Mouse (Mus musculus): ENCODE data around the gene Olfr1313. TPM values are rescaled to one million over a fixed set of nuclear protein-coding genes. Genes with fewer than 3 reads are reported as not detected.
"Not testable (repeated sequence)": the region's sequence is repeated elsewhere in the genome, so short reads cannot be mapped to it uniquely, and the experiment has no call there.

The Olfr1313 gene
- not detected for total RNA-seq (2021)
- polyA plus RNA-seq (2012; rRNA removed) = not detected in 2 replicates
- long read RNA-seq = 0 reads

GRCm38 (mm10) chr2:112077743-112078142 is at the start of gene Olfr1313:
TSS of gene Olfr1313 (minus strand) at chr2:112077843.
- DNase-seq = no peak

- no peak for DNase-seq
Measured at GRCm38 (mm10) chr2:112115340-112115739, 37.7 kb upstream of the Olfr1313 start, which contains the start of gene Olfr1315-ps1. TSS of gene Olfr1315-ps1 (minus strand) at chr2:112115440.

DNA sequence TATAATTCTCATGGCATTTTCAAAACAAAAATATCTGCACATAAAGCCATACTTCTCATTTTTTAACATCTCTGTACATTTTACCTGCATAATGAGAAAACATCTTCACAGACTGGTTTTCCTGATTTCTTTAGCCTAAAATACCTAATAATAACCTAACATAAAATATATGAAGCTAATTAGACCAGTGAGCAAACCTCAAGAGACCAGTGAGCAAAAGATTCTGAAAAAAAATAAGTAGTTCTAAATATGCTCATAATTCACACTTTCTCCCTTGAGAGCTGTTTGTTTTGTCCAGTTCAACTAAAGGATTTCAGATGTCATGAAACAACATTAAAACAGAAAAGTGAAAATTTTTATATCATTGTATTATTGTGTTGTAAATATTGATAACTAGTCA is 19.0 kb upstream of the Olfr1313 start, which contains the start of gene Olfr1314:
Olfr1314 (minus strand) TSS at position 101 of the 400 bp plus-strand sequence.
- no peak for DNase-seq

DNA sequence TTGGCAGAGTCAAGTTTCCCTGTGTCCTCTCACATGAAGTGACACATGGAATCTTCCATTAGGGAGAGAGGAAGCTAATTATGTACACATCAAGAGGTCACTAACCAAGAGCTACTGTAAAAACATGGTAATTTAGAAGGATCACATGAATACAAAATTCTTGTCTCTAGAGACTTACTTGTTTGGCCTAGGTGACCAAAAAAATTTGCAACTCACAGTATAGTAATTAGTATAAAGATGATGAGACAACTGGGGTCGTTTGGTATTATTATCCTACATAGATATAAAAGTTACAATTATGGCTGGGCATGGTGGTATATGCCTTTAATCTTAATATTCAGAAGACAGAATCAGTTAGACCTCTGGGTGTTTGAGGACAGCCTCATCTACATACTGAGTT is 27.5 kb downstream of the Olfr1313 start, which contains the start of gene Olfr1312:
Olfr1312 (minus strand) TSS at position 101 of the 400 bp plus-strand sequence.
- DNase-seq = no peak

GRCm38 (mm10) chr2:112026971-112027370 is 50.7 kb downstream of the Olfr1313 start:
- DNase-seq = not testable (repeated sequence)

DNA sequence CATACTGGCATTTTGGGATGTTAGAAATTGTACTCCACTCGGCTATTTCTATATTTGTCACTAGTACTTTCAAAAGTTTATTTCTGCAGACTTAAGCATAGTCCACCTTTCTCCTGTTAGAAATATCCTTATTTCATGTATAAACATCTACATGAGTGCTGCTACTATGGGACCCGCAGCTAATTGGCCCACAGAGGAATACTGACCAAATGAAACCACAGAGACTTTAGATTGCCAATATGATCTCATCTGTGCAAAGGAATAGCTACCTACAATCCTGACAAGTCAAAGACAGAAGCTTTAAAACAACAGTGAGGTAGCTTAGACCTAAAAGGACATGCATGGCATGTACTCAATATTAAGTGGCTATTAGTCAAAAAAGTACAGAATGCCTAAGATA is 53.3 kb downstream of the Olfr1313 start, which contains the start of gene Olfr1311:
Olfr1311 (minus strand) TSS at position 101 of the 400 bp plus-strand sequence.
- DNase-seq = no peak

Other genes with a start within 250 kb of the Olfr1313 start
- gene Olfr1305, start 200.7 kb downstream of the Olfr1313 start, total RNA-seq (2021) = not detected
- gene Olfr1305, start 200.7 kb downstream of the Olfr1313 start, polyA plus RNA-seq (2012; rRNA removed) = not detected in 2 replicates
- not detected for gene Olfr1306, start 161.6 kb downstream of the Olfr1313 start, total RNA-seq (2021)
- gene Olfr1306, start 161.6 kb downstream of the Olfr1313 start, polyA plus RNA-seq (2012; rRNA removed) = not detected in 2 replicates
- gene Olfr1307, start 128.4 kb downstream of the Olfr1313 start, total RNA-seq (2021) = under 1 TPM in 1 of 2 experiments, not detected in 1; under 0.01 TPM
- not detected in 2 replicates for gene Olfr1307, start 128.4 kb downstream of the Olfr1313 start, polyA plus RNA-seq (2012; rRNA removed)
- gene Olfr1308, start 112.9 kb downstream of the Olfr1313 start, total RNA-seq (2021) = not detected
- not detected in 2 replicates for gene Olfr1308, start 112.9 kb downstream of the Olfr1313 start, polyA plus RNA-seq (2012; rRNA removed)
- gene Olfr1309, start 87.6 kb downstream of the Olfr1313 start, total RNA-seq (2021) = not detected
- not detected in 2 replicates for gene Olfr1309, start 87.6 kb downstream of the Olfr1313 start, polyA plus RNA-seq (2012; rRNA removed)
- gene Olfr1310, start 65.1 kb downstream of the Olfr1313 start, total RNA-seq (2021) = not detected
- not detected in 2 replicates for gene Olfr1310, start 65.1 kb downstream of the Olfr1313 start, polyA plus RNA-seq (2012; rRNA removed)
- gene Olfr1311, start 53.4 kb downstream of the Olfr1313 start, total RNA-seq (2021) = not detected
- not detected in 2 replicates for gene Olfr1311, start 53.4 kb downstream of the Olfr1313 start, polyA plus RNA-seq (2012; rRNA removed)
- gene Olfr1312, start 27.6 kb downstream of the Olfr1313 start, total RNA-seq (2021) = not detected
- gene Olfr1312, start 27.6 kb downstream of the Olfr1313 start, polyA plus RNA-seq (2012; rRNA removed) = not detected in 2 replicates
- gene Olfr1314, start 18.9 kb upstream of the Olfr1313 start, total RNA-seq (2021) = not detected
- not detected in 2 replicates for gene Olfr1314, start 18.9 kb upstream of the Olfr1313 start, polyA plus RNA-seq (2012; rRNA removed)
- not detected for gene Olfr1315-ps1, start 37.6 kb upstream of the Olfr1313 start, total RNA-seq (2021)
- gene Olfr1315-ps1, start 37.6 kb upstream of the Olfr1313 start, polyA plus RNA-seq (2012; rRNA removed) = not detected in 2 replicates
- gene Olfr1316, start 57.1 kb upstream of the Olfr1313 start, total RNA-seq (2021) = not detected
- gene Olfr1316, start 57.1 kb upstream of the Olfr1313 start, polyA plus RNA-seq (2012; rRNA removed) = not detected in 2 replicates
- gene Olfr1317, start 62.5 kb upstream of the Olfr1313 start, total RNA-seq (2021) = not detected
- not detected in 2 replicates for gene Olfr1317, start 62.5 kb upstream of the Olfr1313 start, polyA plus RNA-seq (2012; rRNA removed)
- not detected for gene Olfr1318, start 76.4 kb upstream of the Olfr1313 start, total RNA-seq (2021)
- gene Olfr1318, start 76.4 kb upstream of the Olfr1313 start, polyA plus RNA-seq (2012; rRNA removed) = not detected in 2 replicates
- 1 to 10 TPM; 5.1 to 9.2 TPM for gene Lpcat4, start 161.6 kb upstream of the Olfr1313 start, total RNA-seq (2021)
- gene Lpcat4, start 161.6 kb upstream of the Olfr1313 start, polyA plus RNA-seq (2012; rRNA removed) = 18.9 TPM in 2 replicates
- not detected for gene Nutm1, start 181.4 kb upstream of the Olfr1313 start, total RNA-seq (2021)
- not detected in 2 replicates for gene Nutm1, start 181.4 kb upstream of the Olfr1313 start, polyA plus RNA-seq (2012; rRNA removed)
- gene Nop10, start 184.1 kb upstream of the Olfr1313 start, total RNA-seq (2021) = 100 to 1,000 TPM; 122 to 167 TPM
- 46.6 and 57.7 TPM in 2 replicates for gene Nop10, start 184.1 kb upstream of the Olfr1313 start, polyA plus RNA-seq (2012; rRNA removed)
- 10 to 100 TPM; 33.4 to 35.1 TPM for gene Slc12a6, start 188.0 kb upstream of the Olfr1313 start, total RNA-seq (2021)
- gene Slc12a6, start 188.0 kb upstream of the Olfr1313 start, polyA plus RNA-seq (2012; rRNA removed) = 11.7 and 14.5 TPM in 2 replicates
- gene Gm21985, start 188.5 kb upstream of the Olfr1313 start, total RNA-seq (2021) = under 1 TPM in 1 of 2 experiments, not detected in 1; 0.14 TPM
- not detected in 2 replicates for gene Gm21985, start 188.5 kb upstream of the Olfr1313 start, polyA plus RNA-seq (2012; rRNA removed)